In genomic region chr15:95436261-95436660, GRCm38 (mm10) we compare ENCODE assay signal across 16 mouse cellular contexts.
"Had no signal": no experiment of that assay in that cellular context is flagged by ENCODE, and none has a peak within 500 bp of the region (broad histone marks: within the 10 kb centered on the region; RNA-seq: fewer than 3 reads in every experiment).

No protein-coding gene starts in this region.

- H3K36me3 ChIP-seq: neural tube, embryonic 15.5 days; stomach, embryonic 15.5 days had no signal

- H3K4me3 ChIP-seq: neural tube, embryonic 13.5 days; neural tube, embryonic 15.5 days; stomach, embryonic 15.5 days had no signal

- H3K27me3 ChIP-seq: neural tube, embryonic 13.5 days; neural tube, embryonic 15.5 days; stomach, embryonic 15.5 days had no signal

- H3K4me1 ChIP-seq: stomach, embryonic 15.5 days had no signal

- H3K9me3 ChIP-seq: neural tube, embryonic 13.5 days; neural tube, embryonic 15.5 days; stomach, embryonic 15.5 days had no signal

- H3K9ac ChIP-seq: neural tube, embryonic 13.5 days; neural tube, embryonic 15.5 days; stomach, embryonic 15.5 days had no signal

- DNase-seq: retina, postnatal 1 day; right cerebral cortex, adult 18-20 months; right cerebral cortex, postnatal 14 days; right cerebral cortex, postnatal 25 days; right cerebral cortex, postnatal 4 days; spleen, adult 18-20 months; thymus, adult 18-20 months; thymus, adult 2 months; thymus, postnatal 14 days; thymus, postnatal 25 days; thymus, postnatal 36 days; thymus, postnatal 4 days had no signal

- H3K27ac ChIP-seq: neural tube, embryonic 13.5 days; neural tube, embryonic 15.5 days; stomach, embryonic 15.5 days; stomach, postnatal 0 days had no signal

- H3K4me2 ChIP-seq: neural tube, embryonic 13.5 days; neural tube, embryonic 15.5 days; stomach, embryonic 15.5 days had no signal
